Comparison of ENCODE assay signal across 13 mouse cellular contexts in genomic region chr10:3864196-3864540, GRCm38 (mm10).
DNase-seq lines count a peak whose midpoint lies in the region; ATAC-seq and TF ChIP-seq lines count a peak whose summit lies in the region.
"Had no signal": no experiment of that assay in that cellular context is flagged by ENCODE, and none has a peak within 500 bp of the region (broad histone marks: within the 10 kb centered on the region; RNA-seq: fewer than 3 reads in every experiment).

No protein-coding gene starts in this region.

- H3K9me3 ChIP-seq in kidney, embryonic 16.5 days (ENCODE audit: low read length), result no peaks in the 10 kb centered on the region
- no peaks in the 10 kb centered on the region for H3K9me3 ChIP-seq in embryonic facial prominence, embryonic 13.5 days
- H3K9me3 ChIP-seq in hindbrain, embryonic 14.5 days (ENCODE audit: control insufficient read depth, low read length), result no peaks in the 10 kb centered on the region
- no peaks in the 10 kb centered on the region for H3K9me3 ChIP-seq in midbrain, postnatal 0 days (ENCODE audit: low read length)

- 46% methylated on average over 6 of the region's 6 CpGs for WGBS in kidney, embryonic 16.5 days
- 4% methylated on average over 6 of the region's 6 CpGs for WGBS in embryonic facial prominence, embryonic 13.5 days
- 19% methylated on average over 6 of the region's 6 CpGs for WGBS in hindbrain, embryonic 14.5 days
- WGBS in midbrain, postnatal 0 days, result 7% methylated on average over 6 of the region's 6 CpGs

- H3K27ac ChIP-seq in kidney, embryonic 16.5 days (ENCODE audit: low read length), result 0 out of 2 replicates have a peak overlapping the region, but pooled peaks have one; percentile 16
- H3K27ac ChIP-seq in embryonic facial prominence, embryonic 13.5 days, result peak overlapping the region; percentile 87
- peak overlapping the region; percentile 9 for H3K27ac ChIP-seq in hindbrain, embryonic 14.5 days
- H3K27ac ChIP-seq in midbrain, postnatal 0 days (ENCODE audit: low read depth, low read length), result no peak overlapping the region

- H3K4me2 ChIP-seq in kidney, embryonic 16.5 days (replicated peaks; ENCODE audit: low read depth, low read length), result peak overlapping the region; percentile 17; the same call in 1 of the 2 replicates
- peak overlapping the region; percentile 56 for H3K4me2 ChIP-seq in embryonic facial prominence, embryonic 13.5 days
- peak overlapping the region; percentile 46 for H3K4me2 ChIP-seq in hindbrain, embryonic 14.5 days (replicated peaks)
- H3K4me2 ChIP-seq in midbrain, postnatal 0 days (ENCODE audit: low read depth, low read length, poor library complexity, severe bottlenecking), result peak overlapping the region; percentile 53
- H3K4me2 ChIP-seq: heart, embryonic 11.5 days had no signal

- no peaks in the 10 kb centered on the region for H3K27me3 ChIP-seq in kidney, embryonic 16.5 days (ENCODE audit: insufficient read depth, low read length)
- H3K27me3 ChIP-seq in embryonic facial prominence, embryonic 13.5 days, result no peaks in the 10 kb centered on the region
- H3K27me3 ChIP-seq in hindbrain, embryonic 14.5 days (ENCODE audit: control insufficient read depth, insufficient read depth, low read length), result no peaks in the 10 kb centered on the region
- no peaks in the 10 kb centered on the region for H3K27me3 ChIP-seq in midbrain, postnatal 0 days (ENCODE audit: insufficient read depth, low read length)

- no peak overlapping the region for H3K4me3 ChIP-seq in kidney, embryonic 16.5 days (ENCODE audit: low read length)
- H3K4me3 ChIP-seq in embryonic facial prominence, embryonic 13.5 days, result peak overlapping the region; percentile 34
- peak overlapping the region; percentile 10; the same call in 1 of the 2 replicates for H3K4me3 ChIP-seq in hindbrain, embryonic 14.5 days (replicated peaks; ENCODE audit: low read length)
- peak overlapping the region; percentile 27; the same call in 1 of the 2 replicates for H3K4me3 ChIP-seq in midbrain, postnatal 0 days (ENCODE audit: low read depth, low read length)
- H3K4me3 ChIP-seq: erythroblast, embryonic 14.5 days had no signal

- DNase-seq in kidney, postnatal 4 days, result no peak
- peak; percentile 61 for DNase-seq in hindbrain, embryonic 14.5 days (ENCODE audit: low spot score)
- peak; percentile 24 for DNase-seq in midbrain, postnatal 0 days (ENCODE audit: low spot score)
- DNase-seq in left cerebral cortex, postnatal 4 days, result no peak
- DNase-seq in urinary bladder, adult 2 months (ENCODE audit: low spot score), result no peak
- DNase-seq: kidney, adult 9 months; liver; right cerebral cortex, postnatal 25 days had no signal

- no peak for ATAC-seq in kidney, embryonic 16.5 days (ENCODE audit: low FRiP score, low TSS enrichment)
- ATAC-seq in embryonic facial prominence, embryonic 13.5 days (ENCODE audit: insufficient number of reproducible peaks, insufficient read depth, low FRiP score, low TSS enrichment, low read depth), result peak; percentile 78; the same call in 1 of the 2 replicates
- no peak for ATAC-seq in hindbrain, embryonic 14.5 days (ENCODE audit: low FRiP score)
- ATAC-seq in midbrain, postnatal 0 days (ENCODE audit: low FRiP score), result no peak; the same call in 1 of the 2 replicates
- ATAC-seq in cerebellum, adult (ENCODE audit: insufficient number of reproducible peaks, low FRiP score, low TSS enrichment), result no peak

- H3K4me1 ChIP-seq in kidney, embryonic 16.5 days (ENCODE audit: insufficient read depth, low read length), result peaks cover 10% of the 10 kb centered on the region
- H3K4me1 ChIP-seq in embryonic facial prominence, embryonic 13.5 days, result peaks cover 49% of the 10 kb centered on the region
- H3K4me1 ChIP-seq in hindbrain, embryonic 14.5 days (replicated peaks; ENCODE audit: control insufficient read depth, insufficient read depth, low read length), result peaks cover 8% of the 10 kb centered on the region
- peaks cover 7% of the 10 kb centered on the region; the same call in 1 of the 2 replicates for H3K4me1 ChIP-seq in midbrain, postnatal 0 days (ENCODE audit: insufficient read depth, low read length)

- no peaks in the 10 kb centered on the region for H3K36me3 ChIP-seq in kidney, embryonic 16.5 days (ENCODE audit: insufficient read depth, low read length)
- H3K36me3 ChIP-seq in embryonic facial prominence, embryonic 13.5 days, result no peaks in the 10 kb centered on the region
- no peaks in the 10 kb centered on the region for H3K36me3 ChIP-seq in hindbrain, embryonic 14.5 days (replicated peaks; ENCODE audit: control insufficient read depth, insufficient read depth)
- no peaks in the 10 kb centered on the region for H3K36me3 ChIP-seq in midbrain, postnatal 0 days (ENCODE audit: insufficient read depth, low read length)

- no peak for TF ChIP-seq CTCF in midbrain, postnatal 0 days (IDR thresholded peaks at IDR 0.05)

- intact Hi-C loops in left cerebral cortex, postnatal 4 days (cut with DNase I), result no loop called here

- no peak overlapping the region for H3K9ac ChIP-seq in kidney, embryonic 16.5 days (replicated peaks; ENCODE audit: low read length)
- H3K9ac ChIP-seq in embryonic facial prominence, embryonic 13.5 days, result peak overlapping the region; percentile 65
- 0 out of 2 replicates have a peak overlapping the region, but pooled peaks have one; percentile 18 for H3K9ac ChIP-seq in hindbrain, embryonic 14.5 days
- H3K9ac ChIP-seq in midbrain, postnatal 0 days (replicated peaks; ENCODE audit: low read length, poor library complexity, severe bottlenecking), result no peak overlapping the region

Comparison
In these comparisons a context has a peak if more than half of its experiments do, and no peak if none do; other contexts are left out.
1. H3K9ac ChIP-seq: peak in embryonic facial prominence, embryonic 13.5 days (single experiment) and hindbrain, embryonic 14.5 days (single experiment); none in kidney, embryonic 16.5 days (single experiment) and midbrain, postnatal 0 days (single experiment).
2. DNase-seq: peak in hindbrain, embryonic 14.5 days (single experiment) and midbrain, postnatal 0 days (single experiment); none in kidney, postnatal 4 days (0 of 2), left cerebral cortex, postnatal 4 days (single experiment) and urinary bladder, adult 2 months (single experiment).
3. Peak in every context shown above with its lines, with median percentiles within 50 percentile points of each other: H3K4me2 ChIP-seq.